Mouse (Mus musculus) layer of hippocampus, postnatal 10 days (tissue): Measurements from ENCODE around the gene Kat2a. TPM values are rescaled to one million over a fixed set of nuclear protein-coding genes. Genes with fewer than 3 reads are reported as not detected.

ENCODE experiments used
- DNase-seq, 2 experiments: peaks; one replicate each; pipeline ENCODE4 v3.0.0; 2021; ENCODE audit warnings: low spot score in 2 of 2
- long read RNA-seq: library from polyadenylated mRNA; stranded (forward); transcript quantifications from one replicate; pipeline ENCODE4 v2.0.0, GENCODE M21; 2023
- total RNA-seq, 2 experiments: library from RNA; stranded (reverse); gene quantifications; 2 replicates each; pipeline ENCODE4 v1.2.3; 2021

The Kat2a gene
- 10 to 100 TPM; 61.6 to 66.2 TPM for total RNA-seq
- long read RNA-seq, transcript Kat2a-201 (18 exons, 3,043 nt): major isoform, 25 of 48 reads
- long read RNA-seq, transcript Kat2a-202 (18 exons, 3,046 nt): minor isoform, 14 of 48 reads
- long read RNA-seq, partial matches to known transcripts: 5 of 48 reads
- long read RNA-seq, other reads (novel, unspliced or antisense): 4 of 48 reads

- peak; percentile 81 to 89 for DNase-seq
Measured at GRCm38 (mm10) chr11:100711783-100712615, at the start of gene Kat2a. TSS of gene Kat2a (minus strand) at chr11:100712465.

- DNase-seq: peak; percentile 95 to 96
Measured at GRCm38 (mm10) chr11:100761547-100762045, 49.3 kb upstream of the Kat2a start.

- peak; percentile 72 to 74 for DNase-seq
Measured at GRCm38 (mm10) chr11:100759611-100760233, 47.5 kb upstream of the Kat2a start, which contains the start of gene Kcnh4. TSS of gene Kcnh4 (minus strand) at chr11:100759942.

- no peak for DNase-seq
Measured at GRCm38 (mm10) chr11:100758707-100759610, 46.7 kb upstream of the Kat2a start.

- DNase-seq: no peak
Measured at GRCm38 (mm10) chr11:100757566-100757965, 45.3 kb upstream of the Kat2a start.

- DNase-seq: no peak
Measured at GRCm38 (mm10) chr11:100756476-100756875, 44.2 kb upstream of the Kat2a start.

GRCm38 (mm10) chr11:100754693-100755057 is 42.4 kb upstream of the Kat2a start:
- no peak for DNase-seq

GRCm38 (mm10) chr11:100754021-100754692 is 41.9 kb upstream of the Kat2a start:
- DNase-seq: no peak

GRCm38 (mm10) chr11:100752294-100752693 is 40.0 kb upstream of the Kat2a start:
- no peak for DNase-seq

- DNase-seq: no peak
Measured at GRCm38 (mm10) chr11:100750127-100750526, 37.9 kb upstream of the Kat2a start.

GRCm38 (mm10) chr11:100749469-100749868 is 37.2 kb upstream of the Kat2a start:
- no peak for DNase-seq

GRCm38 (mm10) chr11:100748620-100749019 is 36.4 kb upstream of the Kat2a start:
- no peak for DNase-seq

GRCm38 (mm10) chr11:100747114-100747513 is 34.8 kb upstream of the Kat2a start:
- no peak for DNase-seq

- no peak for DNase-seq
Measured at GRCm38 (mm10) chr11:100746546-100746945, 34.3 kb upstream of the Kat2a start.

GRCm38 (mm10) chr11:100745085-100745484 is 32.8 kb upstream of the Kat2a start:
- peak in 1 of 2 experiments; percentile 52 for DNase-seq

GRCm38 (mm10) chr11:100741348-100741747 is 29.1 kb upstream of the Kat2a start:
- no peak for DNase-seq

GRCm38 (mm10) chr11:100738749-100739148 is 26.5 kb upstream of the Kat2a start:
- no peak for DNase-seq

GRCm38 (mm10) chr11:100738066-100738604 is 25.9 kb upstream of the Kat2a start, which contains the start of gene Rab5c:
TSS of gene Rab5c (minus strand) at chr11:100738215.
- peak; percentile 98 for DNase-seq

GRCm38 (mm10) chr11:100737105-100737733 is 25.0 kb upstream of the Kat2a start:
- DNase-seq: no peak

GRCm38 (mm10) chr11:100736746-100737080 is 24.4 kb upstream of the Kat2a start:
- DNase-seq: no peak
